Mouse (Mus musculus): Measurements from ENCODE around the gene Mef2a.

GRCm38 (mm10) chr7:67310151-67310550 lies 62.5 kb downstream of the Mef2a start:
- TF ChIP-seq POLR2A (IDR thresholded peaks at IDR 0.05; ENCODE audit: insufficient read length, low read depth): no peak
- TF ChIP-seq TCF12 (IDR thresholded peaks at IDR 0.05; ENCODE audit: insufficient read depth, poor library complexity, severe bottlenecking): no peak
- no peak for TF ChIP-seq MYOD1 (IDR thresholded peaks at IDR 0.05; ENCODE audit: control insufficient read depth in 1 of 3, insufficient read length in 2 of 3, low read depth in 2 of 3)
- TF ChIP-seq POLR2AphosphoS2 (IDR thresholded peaks at IDR 0.05; ENCODE audit: insufficient read length, low read depth): no peak
- no peak for TF ChIP-seq MYOG (IDR thresholded peaks at IDR 0.05; ENCODE audit: control insufficient read depth in 1 of 3, insufficient read depth in 1 of 3, insufficient read length in 2 of 3, low read depth in 2 of 3)
- no peak for TF ChIP-seq USF1 (IDR thresholded peaks at IDR 0.05; ENCODE audit: low read depth)
- no peak for TF ChIP-seq CEBPB (IDR thresholded peaks at IDR 0.05; ENCODE audit: insufficient read depth, poor library complexity, severe bottlenecking)
- TF ChIP-seq MAX (IDR thresholded peaks at IDR 0.05; ENCODE audit: low read depth): no peak

Data from myocyte (in vitro differentiated cells).